Mouse (Mus musculus) T-helper 2 cell (primary cell): ENCODE measurements around the gene Itga11.
"Not testable (repeated sequence)": the region's sequence is repeated elsewhere in the genome, so short reads cannot be mapped to it uniquely, and the experiment has no call there.

Experiments
- in situ Hi-C: fragments of 300-600 bp; cut with MboI, MseI; formaldehyde crosslinking; loops from one replicate; pipeline ENCODE4 v1.15.1; 2025; ENCODE audit warnings: high pct_unique_total_duplicates

Gene Itga11

GRCm38 (mm10) chr9:62817099-62817571 is 139.5 kb downstream of the Itga11 start:
- in situ Hi-C loops, result no loop called here

- in situ Hi-C loops, result no loop called here
Observed at GRCm38 (mm10) chr9:62817828-62818614, 140.4 kb downstream of the Itga11 start.

- in situ Hi-C loops, result no loop called here
Observed at GRCm38 (mm10) chr9:62819494-62819893, 141.9 kb downstream of the Itga11 start.

- in situ Hi-C loops, result not testable (repeated sequence)
Observed at GRCm38 (mm10) chr9:62819910-62820309, 142.3 kb downstream of the Itga11 start.

- in situ Hi-C loops, result no loop called here
Observed at GRCm38 (mm10) chr9:62820829-62821228, 143.2 kb downstream of the Itga11 start.

- in situ Hi-C loops, result no loop called here
Observed at GRCm38 (mm10) chr9:62821811-62822210, 144.2 kb downstream of the Itga11 start.

- in situ Hi-C loops, result no loop called here
Observed at GRCm38 (mm10) chr9:62825791-62826393, 148.3 kb downstream of the Itga11 start.

- in situ Hi-C loops, result no loop called here
Observed at GRCm38 (mm10) chr9:62826456-62826855, 148.8 kb downstream of the Itga11 start.

GRCm38 (mm10) chr9:62827939-62828652 is 150.5 kb downstream of the Itga11 start:
- in situ Hi-C loops, result no loop called here

GRCm38 (mm10) chr9:62828662-62829086 is 151.0 kb downstream of the Itga11 start:
- in situ Hi-C loops, result no loop called here

GRCm38 (mm10) chr9:62829877-62830276 is 152.3 kb downstream of the Itga11 start:
- in situ Hi-C loops, result no loop called here
